Mouse (Mus musculus): ENCODE data around the gene Serpina16.
"Not testable (repeated sequence)": the region's sequence is repeated elsewhere in the genome, so short reads cannot be mapped to it uniquely, and the experiment has no call there.

The Serpina16 gene

DNA sequence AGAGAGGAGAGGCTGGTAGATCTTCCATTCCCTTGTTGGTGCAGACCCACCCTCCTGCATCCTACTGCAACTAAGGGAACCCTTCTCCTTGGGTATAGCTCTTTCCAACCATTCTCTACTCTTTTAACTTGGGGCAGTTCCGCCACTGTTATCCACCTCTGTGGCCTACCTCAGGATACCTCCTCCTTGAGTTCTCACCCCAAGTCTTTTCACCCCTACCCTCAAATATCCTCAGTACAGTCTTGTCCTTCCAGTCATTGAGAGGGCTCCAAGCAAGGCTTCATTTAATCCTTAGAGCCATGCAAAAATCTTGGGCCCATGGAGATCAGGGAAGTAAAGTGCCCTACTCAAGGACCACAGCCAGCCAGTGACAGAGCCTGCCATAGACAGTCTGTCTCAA lies at the start of gene Serpina16:
Gene Serpina16 (minus strand): TSS at position 101 of the 400 bp plus-strand sequence.
- DNase-seq (ENCODE audit: low read depth, low spot score) = no peak

GRCm38 (mm10) chr12:103711537-103711936 lies 35.6 kb upstream of the Serpina16 start:
- no peak for DNase-seq (ENCODE audit: low read depth, low spot score)

- no peak for DNase-seq (ENCODE audit: low read depth, low spot score)
Observed at GRCm38 (mm10) chr12:103710405-103710804, 34.5 kb upstream of the Serpina16 start.

DNA sequence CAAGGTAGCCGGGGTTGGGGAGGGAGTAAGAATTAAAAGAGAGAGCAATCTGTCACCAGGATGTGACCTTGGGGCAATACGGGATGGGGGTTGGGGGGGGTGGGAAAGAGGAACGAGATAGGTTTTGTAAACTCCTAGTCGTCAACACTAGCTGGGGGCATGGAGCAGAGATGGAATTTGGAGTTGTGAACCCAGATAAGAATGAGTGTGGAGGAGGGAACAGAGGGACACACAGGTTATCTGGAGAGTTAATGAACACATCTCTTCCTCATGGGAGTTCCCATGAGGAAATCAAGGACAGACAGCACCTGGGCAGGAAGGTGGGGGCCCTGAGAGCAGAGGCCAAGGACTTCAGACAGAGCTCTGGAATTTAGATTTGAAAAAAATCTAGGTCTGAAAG lies 30.2 kb upstream of the Serpina16 start:
- no peak for DNase-seq (ENCODE audit: low read depth, low spot score)

DNA sequence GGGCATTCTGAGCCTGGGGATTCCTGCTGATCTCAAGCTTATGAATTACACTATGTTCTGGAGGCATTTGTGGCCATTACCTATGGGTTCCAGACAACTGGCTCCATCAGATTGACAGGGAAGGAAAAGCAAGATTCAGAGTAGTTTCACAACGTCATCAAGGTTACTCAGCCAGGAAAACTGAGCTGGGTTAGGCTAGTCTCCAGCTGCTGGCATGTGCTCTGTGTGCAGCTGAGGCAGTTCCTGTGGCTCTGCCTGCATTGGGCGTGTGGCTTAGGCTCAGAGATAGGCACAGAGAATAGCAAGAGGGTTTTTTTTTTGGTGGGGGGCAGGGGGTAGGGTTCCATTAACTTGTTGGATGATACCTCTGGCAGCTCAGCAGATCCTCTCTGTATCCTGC lies 29.6 kb upstream of the Serpina16 start:
- no peak for DNase-seq (ENCODE audit: low read depth, low spot score)

- DNase-seq (ENCODE audit: low read depth, low spot score) = no peak
Observed at GRCm38 (mm10) chr12:103700144-103700750, 24.3 kb upstream of the Serpina16 start.

- no peak for DNase-seq (ENCODE audit: low read depth, low spot score)
Observed at GRCm38 (mm10) chr12:103695429-103695828, 19.5 kb upstream of the Serpina16 start, which contains the start of gene Serpina1f. Gene Serpina1f, minus strand, starts transcription at chr12:103695529.

- DNase-seq (ENCODE audit: low read depth, low spot score) = no peak
Observed at GRCm38 (mm10) chr12:103688221-103688814, 12.4 kb upstream of the Serpina16 start.

GRCm38 (mm10) chr12:103687021-103687420 lies 11.1 kb upstream of the Serpina16 start:
- no peak for DNase-seq (ENCODE audit: low read depth, low spot score)

- DNase-seq (ENCODE audit: low read depth, low spot score) = no peak
Observed at GRCm38 (mm10) chr12:103686050-103686449, 10.1 kb upstream of the Serpina16 start.

GRCm38 (mm10) chr12:103685386-103685785 lies 9.4 kb upstream of the Serpina16 start:
- DNase-seq (ENCODE audit: low read depth, low spot score) = no peak

- DNase-seq (ENCODE audit: low read depth, low spot score) = no peak
Observed at GRCm38 (mm10) chr12:103683775-103684174, 7.8 kb upstream of the Serpina16 start.

- no peak for DNase-seq (ENCODE audit: low read depth, low spot score)
Observed at GRCm38 (mm10) chr12:103681739-103682138, 5.8 kb upstream of the Serpina16 start.

GRCm38 (mm10) chr12:103681169-103681568 lies 5.2 kb upstream of the Serpina16 start:
- DNase-seq (ENCODE audit: low read depth, low spot score) = no peak

GRCm38 (mm10) chr12:103679853-103680252 lies 3.9 kb upstream of the Serpina16 start:
- DNase-seq (ENCODE audit: low read depth, low spot score) = not testable (repeated sequence)

DNA sequence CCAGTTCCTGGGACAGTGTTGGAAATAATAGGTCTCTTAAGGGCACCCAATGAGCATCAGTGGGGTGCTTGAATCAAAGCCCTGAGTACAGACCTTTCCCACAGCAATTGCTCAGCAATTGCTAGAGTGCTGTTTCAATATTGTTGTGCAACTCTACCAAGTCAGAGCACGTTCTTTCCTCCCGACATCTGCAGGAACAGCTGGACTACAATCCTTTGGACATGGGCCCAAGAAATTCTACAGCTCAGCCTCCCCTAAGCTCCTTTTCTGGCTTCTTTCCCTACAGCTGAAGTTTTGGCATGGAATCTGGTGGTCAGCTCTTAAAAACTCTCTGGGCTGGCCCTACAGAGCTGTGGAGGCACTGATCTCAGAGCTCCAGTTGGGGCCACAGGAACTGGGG lies 2.8 kb downstream of the Serpina16 start:
- DNase-seq (ENCODE audit: low read depth, low spot score) = no peak

DNA sequence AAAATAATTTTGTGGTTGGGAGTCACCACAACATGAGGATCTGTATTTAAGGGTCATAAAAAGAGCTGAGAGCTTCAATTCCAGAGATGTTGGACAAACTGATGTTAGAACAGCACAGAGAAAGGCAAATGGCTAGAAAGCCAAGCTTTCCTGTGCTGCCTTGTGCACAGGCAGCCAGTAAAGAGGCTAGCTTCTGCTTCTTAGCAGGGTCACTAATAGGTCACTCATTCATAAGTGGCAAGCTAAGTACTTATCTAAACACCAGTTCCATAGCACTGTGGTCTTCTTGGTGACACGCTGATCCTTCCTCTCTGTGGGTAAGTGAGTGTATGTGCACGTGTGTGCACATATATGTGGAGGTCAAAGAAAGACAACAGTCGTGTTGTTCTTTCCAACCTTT lies 4.5 kb downstream of the Serpina16 start:
- DNase-seq (ENCODE audit: low read depth, low spot score) = no peak

DNA sequence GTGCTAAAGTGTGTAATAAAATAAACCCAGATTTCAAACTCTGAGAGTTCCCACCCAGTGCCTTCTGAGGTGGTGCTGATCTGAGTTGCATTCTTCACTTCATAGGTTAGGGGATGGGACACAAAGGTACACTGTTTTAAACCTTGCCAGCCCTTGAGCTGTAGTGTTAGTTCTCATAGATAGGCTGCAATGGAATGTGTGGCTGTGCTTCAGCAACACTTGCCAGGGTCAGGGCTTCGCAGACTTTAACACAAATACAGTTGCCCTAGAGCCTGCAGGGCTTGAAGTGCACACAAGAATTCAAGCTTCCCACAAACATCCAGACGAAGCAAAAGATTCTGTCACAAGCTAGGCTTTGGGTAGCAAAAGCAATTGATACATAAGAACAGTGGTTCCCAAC lies 5.0 kb downstream of the Serpina16 start:
- DNase-seq (ENCODE audit: low read depth, low spot score) = no peak

DNA sequence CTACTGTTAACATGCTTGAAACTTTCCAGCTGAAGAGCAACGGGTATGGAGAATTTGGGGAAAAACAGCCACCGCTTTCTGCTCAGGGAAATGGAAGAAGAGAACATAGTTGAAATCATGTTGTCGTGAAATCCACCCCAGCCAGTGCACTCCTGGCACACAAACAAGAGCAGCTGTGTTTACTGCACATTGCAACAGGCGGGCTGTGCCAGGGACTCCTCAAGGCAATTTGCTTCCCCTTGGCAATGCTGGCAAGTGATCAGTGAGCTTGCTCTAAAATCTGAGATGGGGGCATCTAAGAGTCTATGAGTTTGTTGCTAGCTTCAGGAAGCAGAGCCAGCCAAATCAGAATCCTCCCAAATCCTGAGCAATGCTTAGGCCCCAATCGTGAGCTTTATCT lies 5.6 kb downstream of the Serpina16 start:
- DNase-seq (ENCODE audit: low read depth, low spot score) = no peak

GRCm38 (mm10) chr12:103665286-103665685 lies 10.7 kb downstream of the Serpina16 start:
- no peak for DNase-seq (ENCODE audit: low read depth, low spot score)

DNA sequence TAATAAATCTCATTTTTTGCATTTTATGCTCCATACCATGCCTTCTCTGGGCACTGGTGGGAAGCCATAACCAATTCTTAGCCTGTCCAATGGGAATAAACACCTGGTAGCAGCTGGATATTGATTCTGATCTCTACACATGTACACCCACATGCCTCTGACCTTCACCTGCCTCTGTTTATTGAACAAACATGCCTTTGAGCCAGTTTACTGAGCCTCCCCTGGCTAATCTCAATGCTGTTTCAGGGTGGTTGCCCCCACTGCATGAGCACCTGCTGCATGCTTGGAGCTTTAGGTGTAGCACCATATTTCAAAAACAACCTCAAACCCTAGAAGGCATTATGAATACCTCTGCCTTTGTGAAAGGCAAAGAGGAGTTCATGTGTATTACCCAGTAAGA lies 13.9 kb downstream of the Serpina16 start:
- DNase-seq (ENCODE audit: low read depth, low spot score) = not testable (repeated sequence)

DNA sequence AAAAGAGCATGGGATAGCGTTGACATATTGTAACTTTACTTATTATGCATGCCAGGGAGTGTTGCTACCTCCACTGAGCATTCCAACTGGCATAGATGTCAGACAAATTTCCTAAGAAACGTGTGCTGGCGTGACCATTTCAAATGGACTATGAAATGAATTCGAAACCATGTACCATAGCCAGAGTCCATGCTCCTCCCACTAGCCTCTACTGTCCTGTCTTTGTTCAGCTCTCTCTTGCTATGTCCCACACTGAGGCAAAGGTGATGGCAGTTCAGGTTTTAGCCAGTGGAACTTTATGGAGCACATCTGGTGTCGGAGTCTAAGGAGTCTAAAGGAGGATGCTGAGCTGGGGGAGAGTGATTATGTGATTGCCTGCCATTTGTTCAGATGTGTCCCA lies 15.9 kb downstream of the Serpina16 start:
- DNase-seq (ENCODE audit: low read depth, low spot score) = no peak

DNA sequence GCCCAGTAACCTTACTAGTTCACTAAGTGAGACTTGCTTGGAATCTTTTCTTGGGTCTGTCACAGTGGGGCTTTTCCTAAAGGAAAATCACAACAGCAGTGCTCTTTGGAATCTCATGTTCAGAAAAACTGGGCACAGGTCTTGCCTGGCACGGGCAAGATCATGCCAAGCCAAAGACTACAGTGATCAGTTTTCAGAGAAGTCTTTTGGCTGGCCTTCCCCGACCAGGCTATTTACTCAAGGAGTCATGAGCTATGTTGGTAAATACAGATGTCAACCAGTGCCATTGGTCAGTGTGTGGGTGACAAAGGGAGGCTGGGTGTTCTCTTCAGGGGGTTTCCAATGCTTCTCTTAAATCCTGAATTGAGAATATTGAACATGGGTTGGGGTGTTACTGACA lies 16.8 kb downstream of the Serpina16 start:
- DNase-seq (ENCODE audit: low read depth, low spot score) = no peak

DNA sequence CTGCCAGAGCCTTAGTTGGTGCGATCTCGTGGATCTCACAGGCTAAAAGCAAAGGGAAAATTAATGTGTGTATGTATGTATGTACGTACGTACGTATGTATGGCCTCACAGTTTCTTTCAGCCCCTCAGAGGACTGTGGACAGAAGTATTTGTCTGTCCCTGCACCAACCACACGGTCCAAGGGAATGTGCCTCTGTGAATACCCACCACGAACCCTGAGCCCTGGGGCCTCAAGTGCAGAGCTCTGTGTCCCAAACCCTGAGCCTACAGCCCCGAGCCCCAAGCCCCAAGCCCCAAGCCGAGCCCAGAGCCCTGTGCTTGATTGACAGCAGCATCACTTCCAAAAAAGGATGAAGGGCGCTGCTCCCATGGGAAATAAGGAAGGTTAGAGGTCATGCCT lies 17.9 kb downstream of the Serpina16 start:
- no peak for DNase-seq (ENCODE audit: low read depth, low spot score)
